Mouse (Mus musculus): ENCODE results near the gene Slc22a13.
"Not testable (repeated sequence)": the region's sequence is repeated elsewhere in the genome, so short reads cannot be mapped to it uniquely, and the experiment has no call there.

The Slc22a13 gene

DNA sequence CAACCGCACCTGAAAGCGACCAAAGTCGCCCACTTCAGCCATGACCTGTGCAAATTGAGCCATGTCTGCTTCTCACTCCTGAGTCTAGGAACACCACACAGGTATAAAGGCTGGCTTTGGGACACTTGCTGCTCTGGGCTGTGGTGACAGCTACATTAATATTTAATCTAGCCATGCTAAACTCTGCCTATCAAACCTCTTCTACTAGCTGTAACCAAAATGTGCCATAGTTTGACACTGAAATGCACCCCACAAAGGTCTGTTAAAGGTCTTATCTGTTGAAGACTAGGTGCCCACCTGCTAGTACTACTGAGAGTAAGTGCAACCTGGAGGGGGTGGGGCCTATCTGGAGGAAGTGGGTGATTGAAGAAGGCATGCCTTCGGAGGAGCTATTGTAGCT, at the start of gene Slc22a13:
Gene Slc22a13 (minus strand): TSS at position 101 of the 400 bp plus-strand sequence.
- no peak for DNase-seq

GRCm38 (mm10) chr9:119258128-119258527, 49.2 kb upstream of the Slc22a13 start:
- no peak for DNase-seq

DNA sequence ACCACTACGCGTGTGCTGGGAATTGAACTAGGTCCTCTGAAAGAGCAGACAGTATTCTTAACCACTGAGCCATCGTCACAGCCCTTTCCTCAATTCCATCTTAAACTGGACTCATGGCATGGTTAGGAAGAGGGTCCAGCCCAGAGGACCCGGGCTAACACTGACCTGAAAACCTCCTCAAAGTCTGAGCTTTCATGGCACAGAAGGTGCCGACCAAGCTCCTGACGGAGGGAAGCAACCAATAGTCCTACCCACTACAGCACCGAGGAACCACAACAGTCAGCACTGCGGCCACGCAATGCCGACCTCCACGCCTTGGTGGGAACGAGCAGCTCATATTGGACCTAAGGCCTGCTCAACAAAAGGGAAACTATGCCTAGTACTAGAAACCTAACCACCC, 47.3 kb upstream of the Slc22a13 start:
- no peak for DNase-seq

- DNase-seq, result no peak
These were observed 46.2 kb upstream of the Slc22a13 start for GRCm38 (mm10) chr9:119255096-119255495.

DNA sequence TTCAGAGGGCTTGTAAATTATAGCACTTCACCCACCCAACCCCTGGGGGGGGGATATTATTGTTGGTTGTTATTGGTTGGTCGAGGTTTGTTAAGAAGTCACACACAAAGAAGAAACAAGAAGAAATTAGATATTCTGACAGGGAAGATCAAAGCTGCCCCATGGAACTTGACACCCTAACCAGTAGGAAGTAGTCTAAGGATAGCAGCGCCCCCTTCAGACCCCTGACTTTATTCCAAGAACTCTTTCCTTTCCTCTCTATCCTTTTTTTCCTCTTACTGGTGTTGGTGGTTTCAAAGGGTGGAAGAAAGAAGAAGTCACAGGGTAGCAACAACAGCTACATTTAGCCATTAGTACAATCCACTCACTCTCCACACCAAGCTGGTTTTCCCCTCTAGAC, 45.3 kb upstream of the Slc22a13 start:
- DNase-seq, result no peak

DNA sequence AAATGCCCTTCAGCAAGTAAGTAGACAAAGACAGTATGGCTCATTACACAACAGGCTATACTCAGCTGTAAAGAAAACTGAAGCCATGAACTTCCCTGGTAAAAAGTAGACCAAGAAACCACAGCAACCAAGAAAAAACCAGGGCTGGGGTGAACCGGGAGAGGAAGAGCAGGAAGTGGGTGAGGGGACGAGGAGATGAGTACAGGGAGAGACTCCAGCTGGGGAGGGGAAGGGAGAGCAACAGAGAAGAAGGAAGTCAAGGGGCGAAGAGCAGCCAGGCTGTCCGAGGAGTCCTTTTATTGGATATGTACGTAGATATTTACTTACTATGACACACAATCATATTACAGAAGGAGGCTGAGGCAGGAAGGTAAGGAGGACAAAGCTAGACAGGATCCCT, 39.1 kb upstream of the Slc22a13 start:
- no peak for DNase-seq

DNA sequence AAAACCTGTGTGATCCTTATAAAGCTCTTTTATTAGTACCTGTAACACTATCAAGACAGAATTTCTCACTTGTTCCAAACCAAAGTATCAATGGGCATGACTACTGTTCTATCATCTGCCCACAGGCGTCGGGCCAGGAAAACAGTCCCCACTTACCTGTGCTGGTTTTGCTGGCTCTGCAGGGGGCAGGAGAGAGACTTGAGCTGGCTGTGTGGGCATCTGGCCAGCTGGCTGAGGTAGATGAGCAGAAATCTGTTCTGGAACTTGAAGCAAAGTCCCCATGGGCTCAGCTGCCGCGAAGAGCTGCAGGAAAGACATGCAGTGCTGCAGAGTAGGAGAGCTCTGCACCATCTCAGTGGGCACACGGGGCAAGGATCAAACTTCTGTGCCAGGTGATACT, 37.9 kb upstream of the Slc22a13 start:
- no peak for DNase-seq

GRCm38 (mm10) chr9:119243981-119244380, 35.1 kb upstream of the Slc22a13 start:
- no peak for DNase-seq

GRCm38 (mm10) chr9:119241169-119241865, 32.4 kb upstream of the Slc22a13 start:
- no peak for DNase-seq

DNA sequence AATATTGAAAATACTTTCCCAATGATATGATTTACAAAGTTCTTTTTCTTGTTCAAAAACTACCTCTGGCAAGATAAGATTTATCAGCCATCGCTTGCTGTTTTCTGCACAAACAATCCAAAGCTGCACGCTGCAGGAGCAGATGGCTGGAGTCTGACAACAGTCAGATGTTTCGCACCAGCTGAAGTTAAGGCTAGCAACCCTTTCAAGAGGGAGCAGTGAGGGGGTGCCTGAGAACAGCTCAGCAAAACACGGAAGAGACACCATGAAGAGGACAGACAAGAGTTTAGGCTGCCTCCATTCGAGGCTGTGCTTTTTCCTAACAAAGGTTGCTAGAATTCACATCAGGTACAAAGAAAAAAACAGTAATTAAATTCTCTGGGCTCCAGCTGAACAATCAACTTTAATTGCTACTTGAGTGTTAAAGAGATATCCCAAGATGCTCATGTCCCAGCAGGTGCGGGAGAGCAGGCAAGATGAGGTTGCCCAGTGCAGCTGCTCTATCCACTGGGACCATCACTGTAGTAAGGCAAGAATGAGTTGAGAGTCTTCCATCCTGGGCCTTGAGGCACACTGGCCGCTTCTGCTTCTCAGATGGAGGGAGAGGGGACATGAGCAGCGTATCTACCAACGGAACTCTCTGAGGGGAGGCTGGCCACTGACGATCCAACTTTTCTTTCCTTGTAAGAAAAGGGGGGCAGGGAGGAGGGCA, 31.5 kb upstream of the Slc22a13 start:
- peak; percentile 28 for DNase-seq

- no peak for DNase-seq
These were observed 30.4 kb upstream of the Slc22a13 start for GRCm38 (mm10) chr9:119239274-119239673.

DNA sequence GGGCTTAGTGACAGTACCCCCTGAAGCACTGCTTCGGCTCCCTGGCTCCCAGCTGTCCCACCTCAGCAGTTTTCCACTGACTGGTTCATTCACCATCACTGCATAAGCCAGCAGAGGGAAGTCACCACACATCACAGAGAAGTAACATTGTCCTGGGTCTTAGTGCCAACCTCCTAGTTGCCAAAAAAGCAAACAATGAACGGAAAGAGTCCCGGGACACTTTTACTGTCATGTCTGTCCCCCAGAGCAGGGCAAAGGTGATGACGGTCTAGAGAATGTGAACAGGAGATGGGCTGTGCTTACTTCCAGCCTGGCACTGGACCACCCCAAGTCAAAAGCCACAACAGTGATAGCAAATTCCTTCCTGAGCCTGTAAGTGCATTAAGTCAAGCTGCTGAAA, 29.9 kb upstream of the Slc22a13 start:
- no peak for DNase-seq

DNA sequence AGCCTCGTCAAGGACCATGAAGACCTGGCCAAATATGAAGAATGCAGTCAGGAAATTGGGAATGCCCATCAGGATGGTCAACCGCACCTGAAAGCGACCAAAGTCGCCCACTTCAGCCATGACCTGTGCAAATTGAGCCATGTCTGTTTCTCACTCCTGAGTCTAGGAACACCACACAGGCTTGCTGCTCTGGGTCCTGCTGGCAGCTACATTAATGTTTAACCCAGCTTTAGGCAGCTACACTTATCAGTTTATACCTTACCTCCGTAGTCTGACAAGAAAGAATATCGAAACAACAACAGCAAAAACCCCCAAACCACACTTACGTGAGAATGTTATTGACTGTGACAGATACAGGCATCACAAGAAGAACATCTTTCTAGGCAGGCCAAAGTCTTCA, 22.7 kb upstream of the Slc22a13 start:
- DNase-seq, result no peak

- no peak for DNase-seq
These were observed 21.9 kb upstream of the Slc22a13 start for GRCm38 (mm10) chr9:119230829-119231228.

GRCm38 (mm10) chr9:119220249-119220648, 11.4 kb upstream of the Slc22a13 start:
- no peak for DNase-seq

DNA sequence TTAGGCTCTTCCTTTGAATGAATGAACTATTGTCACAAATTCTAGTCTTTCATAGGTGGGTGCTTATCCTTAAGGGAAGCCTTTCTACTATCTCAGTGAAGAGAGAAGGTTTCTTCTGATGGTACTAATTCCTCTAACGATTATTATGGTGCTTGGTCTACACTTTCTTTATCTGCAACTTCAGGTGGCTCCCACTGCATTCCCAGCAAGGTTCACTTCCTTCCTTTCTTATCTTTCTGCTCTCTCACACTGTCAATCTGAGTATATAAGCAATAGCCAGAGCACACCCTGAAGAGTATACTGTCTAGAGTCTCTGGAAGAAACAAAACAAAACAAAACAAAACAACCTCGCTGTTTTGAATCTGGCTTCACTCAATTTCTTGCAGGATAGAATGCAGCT, 10.8 kb upstream of the Slc22a13 start:
- DNase-seq, result no peak

DNA sequence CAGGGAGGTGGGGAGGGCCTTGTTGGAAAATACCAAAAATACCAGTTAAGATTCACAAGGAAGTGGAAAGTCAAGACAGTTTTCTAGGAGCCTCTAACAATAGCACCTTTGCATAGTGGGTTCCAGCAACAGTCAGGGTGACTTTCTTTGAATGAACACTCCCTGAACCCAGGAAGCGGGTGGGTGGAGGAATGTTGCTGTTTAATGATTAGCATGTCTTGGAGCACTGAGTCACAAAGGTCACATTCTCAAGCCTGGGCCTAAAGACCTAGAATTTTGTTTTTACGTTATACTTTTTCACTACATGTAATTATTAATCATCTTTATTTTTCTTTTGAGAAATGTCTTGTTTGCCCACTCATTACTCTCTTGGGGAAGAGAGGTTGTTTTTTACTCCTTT, 6.4 kb upstream of the Slc22a13 start:
- DNase-seq, result not testable (repeated sequence)

DNA sequence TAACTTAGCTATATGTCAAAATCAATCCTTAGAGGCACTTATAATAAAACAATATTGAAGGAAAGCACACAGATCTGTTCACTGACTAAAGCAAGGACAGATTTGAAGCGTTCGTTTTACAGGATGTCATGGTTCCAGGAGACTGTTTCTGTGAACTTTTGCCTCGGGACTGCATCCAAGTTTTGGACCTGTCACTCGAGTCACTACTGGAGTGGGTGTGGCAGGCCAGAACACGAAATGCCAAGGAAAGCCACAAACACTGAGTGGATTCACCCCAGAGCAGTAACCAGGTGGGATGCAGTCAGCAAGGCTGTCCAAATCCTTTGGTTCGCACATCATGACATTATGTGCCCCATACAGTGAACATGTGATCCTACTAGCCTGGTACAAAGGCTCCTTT, 5.7 kb upstream of the Slc22a13 start:
- no peak for DNase-seq

- no peak for DNase-seq
These were observed 4.1 kb upstream of the Slc22a13 start for GRCm38 (mm10) chr9:119212996-119213395.

GRCm38 (mm10) chr9:119207113-119207512, 1.8 kb downstream of the Slc22a13 start:
- no peak for DNase-seq

DNA sequence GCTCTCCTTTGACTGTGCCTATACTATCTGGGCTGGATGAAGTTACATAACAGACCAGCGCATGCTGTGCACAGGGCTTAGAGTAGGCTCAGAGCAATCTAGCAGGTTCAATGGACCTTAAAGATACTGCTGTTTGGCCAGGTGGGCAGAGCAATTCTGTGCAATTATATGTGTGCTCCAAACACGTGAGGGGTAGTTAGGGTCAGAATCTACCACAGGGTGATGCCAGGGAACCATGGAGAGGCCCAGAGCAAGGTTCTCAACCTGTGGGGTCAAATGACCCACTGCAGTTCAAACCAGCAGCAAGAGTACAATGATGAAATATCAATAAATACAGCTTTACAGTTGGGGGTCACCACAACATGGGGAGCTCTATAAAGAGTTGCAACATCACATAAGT, 2.2 kb downstream of the Slc22a13 start:
- no peak for DNase-seq

GRCm38 (mm10) chr9:119205756-119206155, 3.1 kb downstream of the Slc22a13 start:
- DNase-seq, result no peak

DNA sequence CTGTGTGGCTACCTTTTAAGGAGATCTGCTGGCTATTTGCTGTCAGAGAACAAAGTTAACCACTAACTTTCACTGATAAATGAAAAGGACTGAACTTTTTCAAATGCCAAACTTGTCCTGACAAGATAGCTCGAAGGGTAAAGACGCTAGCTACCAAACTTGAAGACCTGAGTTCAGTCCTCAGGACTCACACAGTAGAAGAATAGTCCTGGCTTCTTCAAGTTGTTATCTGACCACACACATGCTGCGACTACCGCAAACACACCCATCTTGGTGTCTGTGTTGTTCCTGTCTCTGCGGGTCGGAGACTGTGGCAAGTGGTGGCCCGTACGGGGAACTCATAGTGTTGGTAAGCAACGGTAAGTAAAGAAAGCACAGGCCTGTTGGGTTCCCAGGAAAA, 5.3 kb downstream of the Slc22a13 start:
- DNase-seq, result no peak

- no peak for DNase-seq
These were observed 7.2 kb downstream of the Slc22a13 start for GRCm38 (mm10) chr9:119201653-119202052.
